Mouse (Mus musculus) bone marrow, adult 2 months (tissue): ENCODE results near the gene Myo3b.

Experiments
- CTCF ChIP-seq: fragments of 200-500 bp; IDR thresholded peaks from 2 replicates; pipeline ENCODE4 v1.5.1; 2011; ENCODE audit warnings: low read length, control low read depth; ENCODE audit not compliant: control insufficient read depth, insufficient read depth
- POLR2A ChIP-seq: fragments of 200-500 bp; IDR thresholded peaks from 2 replicates; pipeline ENCODE4 v1.6.1; 2011; ENCODE audit warnings: low read depth, mild to moderate bottlenecking, control low read depth, low read length, borderline replicate concordance; ENCODE audit not compliant: control insufficient read depth

- TF ChIP-seq CTCF (no peak), POLR2A (no peak)
Measured at GRCm38 (mm10) chr2:70379939-70380338, 341.0 kb downstream of the Myo3b start.
